Mouse (Mus musculus): Measurements from ENCODE around the gene Gata2.

DNA sequence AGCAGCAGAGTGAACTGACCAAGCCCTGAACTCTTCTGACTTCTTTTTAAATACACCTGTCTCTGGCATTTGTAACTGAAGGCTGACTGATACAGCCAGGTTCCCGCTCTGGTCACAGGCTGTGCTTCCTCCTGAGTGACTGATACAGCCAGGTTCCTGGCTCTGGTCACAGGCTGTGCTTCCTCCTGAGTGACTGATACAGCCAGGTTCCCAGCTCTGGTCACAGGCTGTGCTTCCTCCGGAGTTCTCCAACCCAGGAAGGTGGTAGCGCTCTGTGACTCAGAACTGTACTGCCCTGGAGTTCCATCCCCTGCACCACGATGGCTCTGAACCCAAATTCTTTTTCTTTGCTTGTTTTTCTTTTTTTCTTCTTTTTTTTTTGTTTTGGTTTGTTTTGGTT, 9.0 kb upstream of the Gata2 start:
- TF ChIP-seq CTCF (IDR thresholded peaks at IDR 0.05; ENCODE audit: low read depth, low read length) (no peak), GATA1 (IDR thresholded peaks at IDR 0.05; ENCODE audit: borderline replicate concordance, low read length) (no peak), TAL1 (conservative IDR thresholded peaks at IDR 0.05; ENCODE audit: low read depth, low read length) (no peak)

Data from G1E (cell line).